Mouse (Mus musculus): ENCODE measurements around the gene Grin3b.

- TF ChIP-seq POLR2A (IDR thresholded peaks at IDR 0.05; ENCODE audit: borderline replicate concordance, extremely low read depth, low read depth, low read length) (no peak), CTCF (IDR thresholded peaks at IDR 0.05; ENCODE audit: insufficient read depth, low read length) (no peak)
These were observed 3.6 kb upstream of the Grin3b start for GRCm38 (mm10) chr10:79966886-79967400.
